Mouse (Mus musculus) kidney, embryonic 16.5 days (tissue): ENCODE measurements around the gene Hist2h3c2. TPM values are rescaled to one million over a fixed set of nuclear protein-coding genes. Genes with fewer than 3 reads are reported as not detected.
"Not testable (repeated sequence)": the region's sequence is repeated elsewhere in the genome, so short reads cannot be mapped to it uniquely, and the experiment has no call there.

Source experiments
- ATAC-seq: fragments of 200-750 bp; cut with Nextera tagmentation; 2 replicates; pipeline ENCODE4 v1.8.0; 2017; ENCODE audit warnings: moderate TSS enrichment; ENCODE audit not compliant: low FRiP score, low TSS enrichment
- H3K27ac ChIP-seq: fragments of 300-500 bp; sonication (generic); 2 replicates; pipeline ENCODE4 v1.5.1; 2014; ENCODE audit warnings: low read length
- H3K27me3 ChIP-seq: fragments of 300-500 bp; sonication (generic); 2 replicates; pipeline ENCODE4 v1.6.1; 2014; ENCODE audit warnings: low read length, control low read depth, mixed read lengths; ENCODE audit not compliant: insufficient read depth
- H3K36me3 ChIP-seq: fragments of 300-500 bp; sonication (generic); 2 replicates; pipeline ENCODE4 v1.6.1; 2014; ENCODE audit warnings: low read length, control low read depth, mixed read lengths; ENCODE audit not compliant: insufficient read depth
- H3K4me1 ChIP-seq: fragments of 300-500 bp; sonication (generic); 2 replicates; pipeline ENCODE4 v1.6.1; 2014; ENCODE audit warnings: low read length, control low read depth, mixed read lengths; ENCODE audit not compliant: insufficient read depth
- H3K4me2 ChIP-seq: fragments of 300-500 bp; sonication (generic); replicated peaks from 2 replicates; pipeline ENCODE4 v1.6.1; 2014; ENCODE audit warnings: low read depth, low read length
- H3K4me3 ChIP-seq: fragments of 300-500 bp; sonication (generic); 2 replicates; pipeline ENCODE4 v1.5.1; 2014; ENCODE audit warnings: mild to moderate bottlenecking, low read length
- H3K9ac ChIP-seq: fragments of 300-500 bp; sonication (generic); replicated peaks from 2 replicates; pipeline ENCODE4 v1.6.1; 2014; ENCODE audit warnings: low read length
- H3K9me3 ChIP-seq: fragments of 300-500 bp; sonication (generic); 2 replicates; pipeline ENCODE4 v1.6.1; 2016; ENCODE audit warnings: low read length, control low read depth
- WGBS: fragments of 180-500 bp; shearing (Covaris S2); extraction: QIAGEN DNeasy Blood & Tissue Kit; methylation state at CpG from one replicate; pipeline ENCODE4 v1.1.7; 2014; 5-methylcytosine and 5-hydroxymethylcytosine counted together
- polyA plus RNA-seq: library from polyadenylated mRNA; unstranded; fragments of >200 nt; fragmentation: Nextera tagmentation; extraction: Ambion mirVana; gene quantifications from 2 replicates; pipeline ENCODE4 v1.2.1, GENCODE M21; 2015

The Hist2h3c2 gene
- polyA plus RNA-seq, 1 experiment from 2014 or later = 3.7 TPM

GRCm38 (mm10) chr3:96199731-96200130 lies 39.2 kb downstream of the Hist2h3c2 start:
- H3K9me3 ChIP-seq = peaks cover 4% of the 10 kb centered on the region; the same call in 1 of the 2 replicates
- H3K27ac ChIP-seq = no peak overlapping the region
- H3K9ac ChIP-seq = no peak overlapping the region
- H3K4me1 ChIP-seq = peaks cover 12% of the 10 kb centered on the region
- 45% methylated on average over 2 of the region's 2 CpGs for WGBS
- H3K4me2 ChIP-seq = no peak overlapping the region
- H3K27me3 ChIP-seq = no peaks in the 10 kb centered on the region
- no peak for ATAC-seq
- H3K36me3 ChIP-seq = peaks cover 4% of the 10 kb centered on the region; the same call in 1 of the 2 replicates
- no peak overlapping the region for H3K4me3 ChIP-seq

GRCm38 (mm10) chr3:96198601-96199251 lies 40.2 kb downstream of the Hist2h3c2 start:
- ATAC-seq, H3K27ac ChIP-seq, H3K9ac ChIP-seq, H3K27me3 ChIP-seq, H3K36me3 ChIP-seq, H3K4me3 ChIP-seq, H3K9me3 ChIP-seq: not testable (repeated sequence)
- WGBS = 34% methylated on average over 6 of the region's 8 CpGs
- Histone ChIP-seq H3K4me2 (peak overlapping the region; percentile 95), H3K4me1 (peaks cover 12% of the 10 kb centered on the region)

GRCm38 (mm10) chr3:96198181-96198580 lies 40.7 kb downstream of the Hist2h3c2 start:
- Histone ChIP-seq H3K27ac (no peak overlapping the region), H3K9ac (peak overlapping the region; percentile 91), H3K36me3 (peaks cover 4% of the 10 kb centered on the region; the same call in 1 of the 2 replicates), H3K27me3 (no peaks in the 10 kb centered on the region), H3K4me1 (peaks cover 12% of the 10 kb centered on the region), H3K4me2 (peak overlapping the region; percentile 95), H3K4me3 (peak overlapping the region; percentile 83), H3K9me3 (peaks cover 4% of the 10 kb centered on the region; the same call in 1 of the 2 replicates)
- ATAC-seq = peak; percentile 50
- 2% methylated on average over 6 of the region's 6 CpGs for WGBS

- H3K4me3 ChIP-seq = peak overlapping the region; percentile 83
- no peaks in the 10 kb centered on the region for H3K27me3 ChIP-seq
- peaks cover 4% of the 10 kb centered on the region; the same call in 1 of the 2 replicates for H3K9me3 ChIP-seq
- H3K36me3 ChIP-seq = peaks cover 4% of the 10 kb centered on the region; the same call in 1 of the 2 replicates
- peak overlapping the region; percentile 91 for H3K9ac ChIP-seq
- peaks cover 12% of the 10 kb centered on the region for H3K4me1 ChIP-seq
- H3K4me2 ChIP-seq = peak overlapping the region; percentile 95
- peak overlapping the region; percentile 92 for H3K27ac ChIP-seq
- under 1% methylated on average over 50 of the region's 50 CpGs for WGBS
- ATAC-seq = peak; percentile 93
These were observed 41.7 kb downstream of the Hist2h3c2 start for GRCm38 (mm10) chr3:96197129-96197749.

- Histone ChIP-seq H3K4me2 (peak overlapping the region; percentile 95), H3K4me3 (peak overlapping the region; percentile 83), H3K36me3 (peaks cover 4% of the 10 kb centered on the region; the same call in 1 of the 2 replicates), H3K27me3 (no peaks in the 10 kb centered on the region), H3K9ac (peak overlapping the region; percentile 91), H3K9me3 (peaks cover 4% of the 10 kb centered on the region; the same call in 1 of the 2 replicates), H3K27ac (peak overlapping the region; percentile 92), H3K4me1 (peaks cover 12% of the 10 kb centered on the region)
- 16% methylated on average over 27 of the region's 27 CpGs for WGBS
- peak; percentile 49; the same call in 1 of the 2 replicates for ATAC-seq
These were observed 42.3 kb downstream of the Hist2h3c2 start for GRCm38 (mm10) chr3:96196437-96197128.

- no peak overlapping the region for H3K4me3 ChIP-seq
- H3K9me3 ChIP-seq = peaks cover 4% of the 10 kb centered on the region; the same call in 1 of the 2 replicates
- peaks cover 12% of the 10 kb centered on the region for H3K4me1 ChIP-seq
- ATAC-seq = no peak
- no peaks in the 10 kb centered on the region for H3K27me3 ChIP-seq
- H3K36me3 ChIP-seq = peaks cover 4% of the 10 kb centered on the region; the same call in 1 of the 2 replicates
- no peak overlapping the region for H3K27ac ChIP-seq
- H3K4me2 ChIP-seq = no peak overlapping the region
- no peak overlapping the region for H3K9ac ChIP-seq
- WGBS = 92% methylated on average over 11 of the region's 11 CpGs
These were observed 43.2 kb downstream of the Hist2h3c2 start for GRCm38 (mm10) chr3:96195616-96196313.

GRCm38 (mm10) chr3:96194966-96195365 lies 44.0 kb downstream of the Hist2h3c2 start:
- peaks cover 4% of the 10 kb centered on the region; the same call in 1 of the 2 replicates for H3K36me3 ChIP-seq
- no peak overlapping the region for H3K27ac ChIP-seq
- no peaks in the 10 kb centered on the region for H3K27me3 ChIP-seq
- no peak overlapping the region for H3K9ac ChIP-seq
- no peak overlapping the region for H3K4me3 ChIP-seq
- 84% methylated on average over 10 of the region's 10 CpGs for WGBS
- peaks cover 12% of the 10 kb centered on the region for H3K4me1 ChIP-seq
- no peak overlapping the region for H3K4me2 ChIP-seq
- peaks cover 4% of the 10 kb centered on the region; the same call in 1 of the 2 replicates for H3K9me3 ChIP-seq
- ATAC-seq = no peak

GRCm38 (mm10) chr3:96192977-96193376 lies 46.0 kb downstream of the Hist2h3c2 start:
- peaks cover 4% of the 10 kb centered on the region; the same call in 1 of the 2 replicates for H3K36me3 ChIP-seq
- H3K9me3 ChIP-seq = peaks cover 4% of the 10 kb centered on the region; the same call in 1 of the 2 replicates
- H3K27ac ChIP-seq = no peak overlapping the region
- no peak overlapping the region for H3K9ac ChIP-seq
- no peak overlapping the region for H3K4me2 ChIP-seq
- WGBS = 76% methylated on average over 12 of the region's 12 CpGs
- H3K4me3 ChIP-seq = no peak overlapping the region
- H3K4me1 ChIP-seq = peaks cover 9% of the 10 kb centered on the region
- no peaks in the 10 kb centered on the region for H3K27me3 ChIP-seq
- ATAC-seq = no peak
